Mouse (Mus musculus): ENCODE measurements around the gene Heatr4. TPM values are rescaled to one million over a fixed set of nuclear protein-coding genes. Genes with fewer than 3 reads are reported as not detected.
"Not testable (repeated sequence)": the region's sequence is repeated elsewhere in the genome, so short reads cannot be mapped to it uniquely, and the experiment has no call there.

Gene Heatr4
- total and polyA plus RNA-seq, 3 experiments, result 0.03 TPM; not detected in 2

GRCm38 (mm10) chr12:84030659-84031332, 46.1 kb upstream of the Heatr4 start (continued):
- TF ChIP-seq JUND (IDR thresholded peaks at IDR 0.05; ENCODE audit: low read depth, low read length) (0 out of 2 replicates have a peak, but pooled peaks have one; percentile 56), USF2 (IDR thresholded peaks at IDR 0.05; ENCODE audit: borderline replicate concordance in 1 of 2, insufficient read depth in 1 of 2, low read depth in 1 of 2, low read length in 2 of 2) (peak in 1 of 2 experiments; percentile 53; a peak in 1 of 4 replicates), SMC3 (IDR thresholded peaks at IDR 0.05; ENCODE audit: low read depth, low read length) (peak; percentile 90)

- H3K36me3 ChIP-seq (ENCODE audit: control insufficient read depth in 1 of 2, insufficient read depth in 2 of 2, low read length in 2 of 2), result peaks cover 0 to 16% of the 10 kb centered on the region in 2 experiments; a peak in 2 of 4 replicates
- not testable (repeated sequence) for H3K9me3 ChIP-seq (replicated peaks; ENCODE audit: insufficient read depth, low read length); H3K4me3 ChIP-seq (ENCODE audit: control insufficient read depth in 1 of 2, insufficient read depth in 1 of 2, low read depth in 2 of 2, low read length in 2 of 2); H3K27me3 ChIP-seq (ENCODE audit: control insufficient read depth in 1 of 2, insufficient read depth in 2 of 2, low read length in 2 of 2); DNase-seq (ENCODE audit: low read depth, low spot score); H3K79me2 ChIP-seq (ENCODE audit: control insufficient read depth, insufficient read depth, low read length, poor library complexity); H3K9ac ChIP-seq (ENCODE audit: control insufficient read depth, low read depth, low read length, poor library complexity, severe bottlenecking); H3K27ac ChIP-seq (ENCODE audit: control insufficient read depth, low read depth, low read length)
- H3K4me1 ChIP-seq (ENCODE audit: control insufficient read depth in 1 of 2, insufficient read depth in 2 of 2, low read length in 2 of 2), result peaks cover 11 to 13% of the 10 kb centered on the region in 2 experiments
Observed at GRCm38 (mm10) chr12:84029043-84029442, 44.4 kb upstream of the Heatr4 start.

GRCm38 (mm10) chr12:84028328-84028727, 43.7 kb upstream of the Heatr4 start:
- DNase-seq (ENCODE audit: low read depth, low spot score); H3K4me1 ChIP-seq (ENCODE audit: control insufficient read depth in 1 of 2, insufficient read depth in 2 of 2, low read length in 2 of 2); H3K9ac ChIP-seq (ENCODE audit: control insufficient read depth, low read depth, low read length, poor library complexity, severe bottlenecking); H3K27me3 ChIP-seq (ENCODE audit: control insufficient read depth in 1 of 2, insufficient read depth in 2 of 2, low read length in 2 of 2); H3K27ac ChIP-seq (ENCODE audit: control insufficient read depth, low read depth, low read length); H3K79me2 ChIP-seq (ENCODE audit: control insufficient read depth, insufficient read depth, low read length, poor library complexity); H3K36me3 ChIP-seq (ENCODE audit: control insufficient read depth in 1 of 2, insufficient read depth in 2 of 2, low read length in 2 of 2); H3K4me3 ChIP-seq (ENCODE audit: control insufficient read depth in 1 of 2, insufficient read depth in 1 of 2, low read depth in 2 of 2, low read length in 2 of 2); H3K9me3 ChIP-seq (replicated peaks; ENCODE audit: insufficient read depth, low read length): not testable (repeated sequence)

GRCm38 (mm10) chr12:84025888-84026287, 41.2 kb upstream of the Heatr4 start:
- H3K27me3 ChIP-seq (ENCODE audit: control insufficient read depth in 1 of 2, insufficient read depth in 2 of 2, low read length in 2 of 2), result no peaks in the 10 kb centered on the region

More at GRCm38 (mm10) chr12:84025888-84026287, 41.2 kb upstream of the Heatr4 start:
- Histone ChIP-seq H3K36me3 (ENCODE audit: control insufficient read depth in 1 of 2, insufficient read depth in 2 of 2, low read length in 2 of 2) (peaks cover 0 to 2% of the 10 kb centered on the region in 2 experiments; a peak in 1 of 4 replicates), H3K27ac (ENCODE audit: control insufficient read depth, low read depth, low read length) (no peak overlapping the region), H3K4me1 (ENCODE audit: control insufficient read depth in 1 of 2, insufficient read depth in 2 of 2, low read length in 2 of 2) (peaks cover 2 to 8% of the 10 kb centered on the region in 2 experiments; a peak in 3 of 4 replicates), H3K4me3 (ENCODE audit: control insufficient read depth in 1 of 2, insufficient read depth in 1 of 2, low read depth in 2 of 2, low read length in 2 of 2) (no peak overlapping the region), H3K79me2 (ENCODE audit: control insufficient read depth, insufficient read depth, low read length, poor library complexity) (no peaks in the 10 kb centered on the region), H3K9ac (ENCODE audit: control insufficient read depth, low read depth, low read length, poor library complexity, severe bottlenecking) (no peak overlapping the region), H3K9me3 (replicated peaks; ENCODE audit: insufficient read depth, low read length) (no peaks in the 10 kb centered on the region)
- TF ChIP-seq KAT2A (conservative IDR thresholded peaks at IDR 0.05; ENCODE audit: low read depth, low read length) (no peak), ZNF384 (IDR thresholded peaks at IDR 0.05; ENCODE audit: low read depth, low read length) (no peak), ZKSCAN1 (IDR thresholded peaks at IDR 0.05; ENCODE audit: low read depth, low read length) (no peak), TCF12 (IDR thresholded peaks at IDR 0.05; ENCODE audit: low read depth, low read length) (no peak), CHD1 (IDR thresholded peaks at IDR 0.05; ENCODE audit: low read depth, low read length) (no peak), JUND (IDR thresholded peaks at IDR 0.05; ENCODE audit: low read depth, low read length) (no peak), ZC3H11A (IDR thresholded peaks at IDR 0.05; ENCODE audit: low read depth, low read length) (no peak), MAZ (IDR thresholded peaks at IDR 0.05; ENCODE audit: low read depth, low read length) (no peak), UBTF (IDR thresholded peaks at IDR 0.05; ENCODE audit: borderline replicate concordance, insufficient read depth, low read depth, low read length) (no peak), MAX (IDR thresholded peaks at IDR 0.05; ENCODE audit: low read length) (no peak), TBP (IDR thresholded peaks at IDR 0.05; ENCODE audit: low read depth, low read length) (no peak), MAFK (IDR thresholded peaks at IDR 0.05; ENCODE audit: borderline replicate concordance, low read depth, low read length) (no peak), HCFC1 (IDR thresholded peaks at IDR 0.05; ENCODE audit: low read depth, low read length) (no peak), ZMIZ1 (IDR thresholded peaks at IDR 0.05; ENCODE audit: low read depth, low read length) (no peak), GABPA (IDR thresholded peaks at IDR 0.05; ENCODE audit: low read depth, low read length) (no peak), NRF1 (IDR thresholded peaks at IDR 0.05; ENCODE audit: insufficient read depth, low read depth, low read length, poor library complexity, severe bottlenecking) (no peak), POLR2A (IDR thresholded peaks at IDR 0.05; ENCODE audit: control insufficient read depth in 1 of 2, insufficient read depth in 1 of 2, low read depth in 1 of 2, low read length in 2 of 2, poor library complexity in 1 of 2) (no peak)
- no peak for DNase-seq (ENCODE audit: low read depth, low spot score)

Data from MEL (cell line).